Mouse (Mus musculus) forebrain, embryonic 10.5 days (tissue): ENCODE results near the gene Bnip1. TPM values are rescaled to one million over a fixed set of nuclear protein-coding genes. Genes with fewer than 3 reads are reported as not detected.

Experiments
- DNase-seq: peaks from one replicate; pipeline ENCODE4 v3.0.0-alpha.2; 2017; ENCODE audit warnings: low spot score; ENCODE audit errors: extremely low spot score
- H3K27ac ChIP-seq: fragments of 300-500 bp; sonication (generic); 2 replicates; pipeline ENCODE4 v1.5.1; 2016; ENCODE audit warnings: mild to moderate bottlenecking
- H3K27me3 ChIP-seq: fragments of 300-500 bp; sonication (generic); 2 replicates; pipeline ENCODE4 v1.6.1; 2016; ENCODE audit warnings: mild to moderate bottlenecking; ENCODE audit not compliant: poor library complexity, severe bottlenecking
- H3K36me3 ChIP-seq: fragments of 300-500 bp; sonication (generic); replicated peaks from 2 replicates; pipeline ENCODE4 v1.6.1; 2016; ENCODE audit warnings: mild to moderate bottlenecking, moderate library complexity
- H3K4me1 ChIP-seq: fragments of 300-500 bp; sonication (generic); 2 replicates; pipeline ENCODE4 v1.6.1; 2016
- H3K4me3 ChIP-seq: fragments of 300-500 bp; sonication (generic); 2 replicates; pipeline ENCODE4 v1.5.1; 2016; ENCODE audit warnings: mild to moderate bottlenecking, moderate library complexity
- H3K9me3 ChIP-seq: fragments of 300-500 bp; sonication (generic); 2 replicates; pipeline ENCODE4 v1.6.1; 2016; ENCODE audit warnings: mild to moderate bottlenecking, moderate library complexity
- WGBS: fragments of 180-500 bp; shearing (Covaris S2); methylation state at CpG from one replicate; pipeline ENCODE4 v1.1.7; 2016; 5-methylcytosine and 5-hydroxymethylcytosine counted together
- polyA plus RNA-seq: library from polyadenylated mRNA; unstranded; fragments of >200 nt; fragmentation: Nextera tagmentation; extraction: Ambion mirVana; gene quantifications from 2 replicates; pipeline ENCODE4 v1.2.1, GENCODE M21; 2016

Bnip1 gene
- polyA plus RNA-seq, result 43.9 and 51.5 TPM in 2 replicates

DNA sequence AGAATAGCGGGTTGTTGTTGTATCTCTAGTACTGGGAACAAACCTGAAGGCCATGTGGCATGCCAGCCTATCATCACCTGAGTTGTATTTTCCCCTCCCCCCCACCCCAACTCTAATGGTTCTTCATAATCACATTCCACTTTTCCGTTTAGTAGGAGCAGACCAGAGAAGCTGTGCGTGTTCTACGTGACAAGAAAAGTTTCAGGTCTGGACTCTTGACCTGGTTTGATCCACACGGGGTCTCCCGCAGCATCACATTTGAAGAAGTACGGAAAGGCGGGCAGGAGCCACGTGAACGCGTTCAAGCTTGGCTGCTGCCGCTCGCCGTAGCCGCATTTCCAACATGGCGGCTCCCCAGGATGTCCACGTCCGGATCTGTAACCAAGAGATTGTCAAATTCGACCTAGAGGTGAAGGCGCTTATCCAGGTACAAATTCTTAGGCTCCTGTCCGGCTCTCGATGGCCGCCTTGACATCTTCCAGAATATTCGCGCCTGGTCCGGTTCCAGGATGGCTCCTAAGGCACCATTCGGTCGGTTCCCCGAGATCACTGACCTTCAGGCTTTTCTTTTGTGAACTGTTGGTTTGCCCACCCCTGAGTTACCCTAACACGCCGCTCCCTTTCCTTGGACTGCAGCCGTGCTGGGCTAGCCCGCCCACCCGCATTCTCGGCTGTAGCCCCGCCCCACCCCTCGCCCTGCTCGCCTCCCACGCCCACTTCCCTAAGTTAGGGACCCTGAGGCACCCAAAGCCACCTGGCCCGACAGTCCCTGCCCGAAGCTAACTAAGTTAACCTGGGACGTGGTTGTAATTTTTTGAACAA, at the start of gene Bnip1:
Gene Bnip1, plus strand, starts transcription at position 317 of the 822 bp plus-strand sequence.
- H3K4me1 ChIP-seq, result peaks cover 25% of the 10 kb centered on the region
- H3K27ac ChIP-seq, result peak within 1 kb of the TSS; percentile 92
- H3K4me3 ChIP-seq, result peak within 1 kb of the TSS; percentile 81
- DNase-seq, result peak; percentile 78
- WGBS, result under 1% methylated on average over 42 of the region's 42 CpGs
- peaks cover 26% of the 10 kb centered on the region for H3K36me3 ChIP-seq
- H3K9me3 ChIP-seq, result no peaks in the 10 kb centered on the region
- H3K27me3 ChIP-seq, result 0 out of 2 replicates have a peak, but pooled peaks cover 9% of the 10 kb centered on the region

DNA sequence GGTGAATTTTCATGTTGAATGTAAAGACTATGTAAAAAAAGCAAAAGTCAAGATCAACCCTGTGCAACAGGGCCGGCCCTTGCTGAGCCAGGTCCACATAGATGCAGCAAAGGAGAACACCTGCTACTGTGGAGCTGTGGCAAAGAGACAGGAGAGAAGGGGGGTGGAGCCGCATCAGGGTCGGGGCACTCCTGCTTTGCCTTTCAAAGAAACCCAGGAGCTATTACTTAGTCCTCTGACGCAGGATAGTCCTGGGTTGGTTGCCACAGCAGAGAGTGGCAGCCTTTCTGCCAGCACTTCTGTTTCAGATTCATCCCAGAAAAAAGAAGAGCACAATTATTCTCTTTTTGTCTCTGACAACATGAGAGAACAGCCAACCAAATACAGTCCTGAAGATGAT, 38.3 kb upstream of the Bnip1 start:
- no peak overlapping the region for H3K27ac ChIP-seq
- no peaks in the 10 kb centered on the region for H3K4me1 ChIP-seq
- 53% methylated on average over 4 of the region's 4 CpGs for WGBS
- no peak for DNase-seq
- no peaks in the 10 kb centered on the region for H3K36me3 ChIP-seq
- H3K4me3 ChIP-seq, result no peak overlapping the region
- H3K9me3 ChIP-seq, result no peaks in the 10 kb centered on the region
- H3K27me3 ChIP-seq, result no peaks in the 10 kb centered on the region

DNA sequence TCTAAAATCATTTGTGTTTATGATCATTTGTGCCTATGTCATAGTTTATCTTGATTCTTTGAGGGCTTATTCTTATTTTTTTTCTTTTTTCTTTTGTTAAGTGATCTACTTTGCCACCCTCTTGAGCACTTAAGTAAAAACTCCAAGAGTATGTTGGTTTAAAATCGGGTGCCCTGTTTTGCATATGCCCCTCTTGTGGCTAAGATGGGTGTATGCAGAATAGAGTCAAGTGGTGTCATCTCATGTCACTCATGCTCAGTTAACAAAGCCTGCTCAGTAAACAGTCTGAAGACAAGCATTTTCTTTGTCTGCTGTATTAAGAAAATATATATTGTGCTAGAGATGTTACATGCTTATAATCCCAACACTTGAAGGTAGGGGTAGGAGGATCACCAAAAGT, 37.6 kb upstream of the Bnip1 start:
- whole genome bisulfite sequencing, result 80% methylated on average over 1 of the region's 1 CpGs
- Histone ChIP-seq H3K27me3 (no peaks in the 10 kb centered on the region), H3K27ac (no peak overlapping the region), H3K36me3 (no peaks in the 10 kb centered on the region), H3K4me3 (no peak overlapping the region), H3K4me1 (no peaks in the 10 kb centered on the region), H3K9me3 (no peaks in the 10 kb centered on the region)
- no peak for DNase-seq

DNA sequence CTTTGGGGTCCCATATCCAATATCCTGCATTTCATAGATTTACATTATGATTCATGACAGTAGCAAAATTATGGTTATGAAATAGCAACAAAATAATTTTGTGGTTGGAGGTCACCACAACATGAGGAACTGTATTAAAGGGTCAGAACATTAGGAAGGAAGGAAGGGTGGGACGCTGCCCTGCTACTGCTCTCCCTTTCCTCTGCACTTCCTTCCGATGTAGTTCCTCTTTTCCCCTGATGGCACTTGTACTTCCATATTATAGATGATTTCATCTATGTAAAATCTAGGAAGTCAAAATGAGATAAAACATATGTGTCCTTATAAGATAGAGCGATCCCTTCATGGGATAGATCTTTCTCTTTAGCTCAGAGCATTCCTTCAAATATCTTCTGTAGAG, 30.9 kb upstream of the Bnip1 start:
- H3K27ac ChIP-seq, result no peak overlapping the region
- no peaks in the 10 kb centered on the region for H3K36me3 ChIP-seq
- no peak for DNase-seq
- no peak overlapping the region for H3K4me3 ChIP-seq
- H3K27me3 ChIP-seq, result no peaks in the 10 kb centered on the region
- no peaks in the 10 kb centered on the region for H3K4me1 ChIP-seq
- 86% methylated on average over 3 of the region's 3 CpGs for WGBS
- no peaks in the 10 kb centered on the region for H3K9me3 ChIP-seq

DNA sequence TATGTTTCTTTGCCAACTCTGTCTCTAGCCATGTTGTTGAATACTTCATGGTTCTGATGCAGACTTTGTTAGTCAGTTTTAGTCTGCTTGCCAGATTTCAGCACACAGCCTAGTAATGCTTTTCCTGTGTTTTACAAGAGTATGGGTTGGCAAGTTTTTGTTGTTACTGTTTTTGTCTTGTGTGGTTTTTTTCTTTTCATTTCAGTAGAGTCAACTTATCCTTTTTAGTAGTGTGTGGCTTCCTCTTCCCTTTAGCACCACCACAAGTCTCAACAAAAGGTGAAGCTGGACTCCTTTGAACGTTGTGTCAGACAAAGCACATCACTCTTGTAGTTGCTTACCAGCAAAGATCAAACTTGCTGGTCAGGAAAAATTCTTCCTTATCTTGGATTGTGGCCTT, 28.6 kb upstream of the Bnip1 start:
- H3K4me1 ChIP-seq, result no peaks in the 10 kb centered on the region
- H3K36me3 ChIP-seq, result no peaks in the 10 kb centered on the region
- H3K27me3 ChIP-seq, result no peaks in the 10 kb centered on the region
- no peak overlapping the region for H3K4me3 ChIP-seq
- no peak overlapping the region for H3K27ac ChIP-seq
- no peaks in the 10 kb centered on the region for H3K9me3 ChIP-seq
- no peak for DNase-seq
- WGBS, result 85% methylated on average over 1 of the region's 1 CpGs

DNA sequence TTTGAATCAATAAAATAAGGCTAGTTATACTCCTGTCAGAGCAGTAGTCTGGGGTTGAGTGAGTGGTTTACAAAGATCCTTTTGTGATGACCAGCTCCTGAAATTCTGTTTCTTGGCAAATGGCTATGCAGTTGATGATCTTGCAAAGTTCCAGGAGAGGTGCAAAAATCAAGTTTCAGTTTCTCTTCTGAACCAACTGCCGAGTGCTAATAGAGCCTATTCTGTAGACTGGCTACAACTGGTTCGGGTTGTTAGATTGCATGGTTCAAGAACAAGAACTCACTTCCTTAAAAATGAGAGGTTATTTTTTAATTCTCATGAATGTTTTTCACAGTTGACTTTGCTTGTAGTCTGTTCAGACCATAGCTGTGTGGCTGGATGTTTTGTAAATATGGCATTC, 27.4 kb upstream of the Bnip1 start:
- Histone ChIP-seq H3K9me3 (no peaks in the 10 kb centered on the region), H3K4me3 (no peak overlapping the region), H3K27me3 (no peaks in the 10 kb centered on the region), H3K27ac (no peak overlapping the region), H3K4me1 (no peaks in the 10 kb centered on the region), H3K36me3 (no peaks in the 10 kb centered on the region)
- no peak for DNase-seq
- WGBS, result 88% methylated on average over 2 of the region's 2 CpGs

DNA sequence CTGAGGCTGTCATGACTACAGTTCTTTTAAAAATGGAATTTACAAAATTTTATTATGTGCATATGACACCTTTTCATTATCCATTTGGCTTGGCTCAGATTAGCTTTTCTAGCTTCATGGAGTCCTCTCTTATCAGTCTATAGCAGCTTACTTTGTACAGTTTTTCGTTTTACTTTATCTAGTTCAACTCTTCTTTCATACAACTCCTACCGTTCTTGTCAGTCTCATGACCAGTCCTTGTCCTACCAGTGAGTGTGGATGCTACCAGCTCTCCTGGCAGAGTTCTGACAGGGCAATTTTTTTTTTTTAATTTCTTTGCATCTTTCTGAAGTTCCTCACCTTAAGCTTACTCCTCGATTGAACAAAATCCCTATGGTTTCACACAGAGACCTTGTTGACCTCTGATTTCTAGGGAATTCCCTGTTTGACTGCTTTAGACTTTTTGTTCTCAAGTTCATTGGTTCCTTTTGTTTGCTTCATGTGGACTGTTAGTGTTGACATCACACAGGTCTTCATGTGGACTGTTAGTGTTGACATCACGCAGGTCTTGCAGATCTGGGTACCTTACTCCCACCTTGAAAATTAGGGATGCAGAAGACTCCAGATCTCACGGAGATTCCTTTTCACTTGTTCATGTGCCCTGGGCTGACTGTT, 13.6 kb upstream of the Bnip1 start:
- DNase-seq, result no peak
- no peak overlapping the region for H3K27ac ChIP-seq
- H3K4me1 ChIP-seq, result no peaks in the 10 kb centered on the region
- H3K36me3 ChIP-seq, result no peaks in the 10 kb centered on the region; the same call in 1 of the 2 replicates
- no peaks in the 10 kb centered on the region for H3K27me3 ChIP-seq
- no peak overlapping the region for H3K4me3 ChIP-seq
- 89% methylated on average over 5 of the region's 5 CpGs for WGBS
- no peaks in the 10 kb centered on the region for H3K9me3 ChIP-seq

DNA sequence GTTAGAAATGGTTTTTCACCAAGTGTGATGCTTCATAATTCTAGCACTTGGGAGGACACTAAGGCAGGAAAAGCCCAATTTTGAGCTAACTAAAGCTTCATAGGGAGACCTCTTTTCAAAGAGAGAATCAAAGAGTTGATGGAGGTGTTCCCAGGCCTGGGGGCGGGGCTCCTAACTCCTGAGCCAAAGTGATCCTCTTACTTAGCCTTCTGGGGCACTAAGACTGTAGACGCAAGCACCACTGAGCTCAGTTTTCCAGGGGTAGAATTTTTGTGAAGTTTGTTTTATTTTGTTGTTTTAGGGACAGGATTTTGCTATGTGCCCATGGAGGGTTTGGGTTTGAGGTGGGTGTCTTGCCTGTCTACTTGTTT, 13.1 kb upstream of the Bnip1 start:
- Histone ChIP-seq H3K36me3 (no peaks in the 10 kb centered on the region; the same call in 1 of the 2 replicates), H3K27me3 (no peaks in the 10 kb centered on the region), H3K9me3 (no peaks in the 10 kb centered on the region), H3K27ac (no peak overlapping the region), H3K4me3 (no peak overlapping the region), H3K4me1 (no peaks in the 10 kb centered on the region)
- DNase-seq, result no peak
- 72% methylated on average over 2 of the region's 2 CpGs for WGBS

DNA sequence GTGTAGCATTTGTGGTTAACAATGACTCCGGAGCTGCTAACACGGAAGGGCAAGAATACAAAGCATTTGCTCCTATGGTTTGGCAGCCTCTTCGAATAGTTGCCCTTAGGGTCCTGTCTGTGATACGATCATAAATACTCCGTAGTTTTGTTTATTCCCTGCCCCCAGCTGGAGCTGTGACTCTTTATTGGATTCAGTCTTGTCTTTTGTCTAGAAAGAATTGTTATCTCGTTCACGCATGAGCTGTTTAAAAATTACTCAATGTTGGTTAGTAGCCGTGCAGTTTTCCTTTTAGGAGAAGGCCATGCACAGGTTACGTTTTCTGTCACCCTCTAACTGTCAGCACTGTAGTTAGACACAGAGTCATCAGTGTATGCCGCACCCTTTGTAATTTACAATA, 4.7 kb upstream of the Bnip1 start:
- Histone ChIP-seq H3K4me3 (no peak overlapping the region), H3K4me1 (peaks cover 17% of the 10 kb centered on the region), H3K27me3 (0 out of 2 replicates have a peak, but pooled peaks cover 9% of the 10 kb centered on the region), H3K27ac (no peak overlapping the region), H3K9me3 (no peaks in the 10 kb centered on the region), H3K36me3 (no peaks in the 10 kb centered on the region)
- 76% methylated on average over 10 of the region's 10 CpGs for WGBS
- no peak for DNase-seq

DNA sequence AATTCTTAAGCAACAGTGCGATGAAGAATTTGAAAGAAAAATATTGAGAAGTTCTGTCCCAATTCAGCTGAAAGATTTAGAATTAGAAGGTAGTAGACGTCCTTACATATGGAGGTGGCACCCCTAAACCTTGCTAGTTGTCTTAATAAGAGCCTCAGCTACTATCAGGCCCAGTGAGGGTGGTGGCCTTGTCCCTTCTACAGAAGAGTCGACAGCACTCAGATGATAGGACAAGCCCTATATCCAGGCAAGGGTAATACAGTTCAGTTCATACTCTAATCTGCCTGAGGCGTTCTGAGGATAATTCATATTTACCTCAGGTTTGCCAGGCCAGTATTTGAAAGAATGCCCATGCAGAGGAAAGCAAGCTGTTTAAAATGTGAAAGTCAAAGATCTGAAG, 2.9 kb upstream of the Bnip1 start:
- DNase-seq, result no peak
- H3K27me3 ChIP-seq, result 0 out of 2 replicates have a peak, but pooled peaks cover 9% of the 10 kb centered on the region
- no peak overlapping the region for H3K4me3 ChIP-seq
- WGBS, result 91% methylated on average over 4 of the region's 4 CpGs
- no peak overlapping the region for H3K27ac ChIP-seq
- H3K4me1 ChIP-seq, result peaks cover 26% of the 10 kb centered on the region
- no peaks in the 10 kb centered on the region for H3K9me3 ChIP-seq
- H3K36me3 ChIP-seq, result no peaks in the 10 kb centered on the region; the same call in 1 of the 2 replicates

DNA sequence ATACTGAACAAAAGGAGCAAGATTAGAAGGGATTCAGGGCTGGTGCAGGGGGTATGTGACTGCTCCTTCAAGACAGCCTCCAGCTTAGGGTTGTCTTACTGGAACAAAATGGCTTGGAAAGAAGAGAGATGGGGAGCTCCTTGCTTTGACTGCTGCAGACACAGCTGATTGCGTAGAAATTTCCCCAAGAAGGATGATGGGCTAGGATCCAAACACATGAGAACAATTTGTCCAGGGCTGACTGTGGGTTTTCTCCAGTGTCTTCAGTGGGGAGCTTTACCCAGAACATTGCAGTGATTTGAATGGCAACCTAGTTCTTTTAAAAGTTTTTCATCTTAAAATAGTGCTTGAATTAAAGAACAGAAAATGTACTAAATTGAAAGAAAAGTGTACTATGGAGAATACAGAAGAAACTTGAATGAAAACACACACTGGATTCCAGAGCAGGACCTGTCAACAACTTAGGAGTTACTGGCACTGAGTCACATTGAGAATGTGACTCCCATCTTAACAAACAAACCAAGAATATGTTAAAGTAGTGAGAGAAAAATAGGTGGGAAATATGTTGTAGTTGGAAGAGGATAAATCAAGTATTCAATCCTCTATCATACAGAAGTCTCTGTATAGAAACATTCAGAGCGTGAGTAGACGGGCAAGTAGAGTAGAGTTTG, 2.3 kb upstream of the Bnip1 start:
- no peaks in the 10 kb centered on the region for H3K9me3 ChIP-seq
- no peak overlapping the region for H3K27ac ChIP-seq
- peaks cover 26% of the 10 kb centered on the region for H3K4me1 ChIP-seq
- peaks cover 5% of the 10 kb centered on the region for H3K36me3 ChIP-seq
- H3K27me3 ChIP-seq, result 0 out of 2 replicates have a peak, but pooled peaks cover 9% of the 10 kb centered on the region
- no peak for DNase-seq
- H3K4me3 ChIP-seq, result no peak overlapping the region
- WGBS, result 95% methylated on average over 3 of the region's 3 CpGs

DNA sequence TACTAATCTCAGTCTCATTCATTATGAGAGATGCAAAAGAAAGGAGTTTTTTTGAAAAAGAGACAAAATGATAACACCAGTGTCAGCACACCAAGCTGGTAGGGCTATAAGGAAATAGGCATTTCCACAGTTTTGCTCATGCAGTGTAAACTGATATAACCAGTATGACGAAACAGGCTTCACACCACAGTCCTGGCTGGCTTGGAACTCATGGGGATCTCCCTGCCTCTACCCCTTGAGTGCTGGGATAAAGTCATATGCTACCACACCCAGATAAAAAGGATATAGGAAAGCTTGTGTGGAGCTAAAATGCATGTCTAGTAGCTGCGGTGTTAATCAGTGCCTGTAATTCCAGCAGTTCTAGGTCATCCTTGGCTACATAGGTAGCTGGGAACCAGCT, 1.4 kb upstream of the Bnip1 start:
- Histone ChIP-seq H3K4me3 (no peak overlapping the region), H3K9me3 (no peaks in the 10 kb centered on the region), H3K27me3 (0 out of 2 replicates have a peak, but pooled peaks cover 9% of the 10 kb centered on the region), H3K27ac (no peak overlapping the region), H3K4me1 (peaks cover 26% of the 10 kb centered on the region), H3K36me3 (peaks cover 14% of the 10 kb centered on the region)
- no peak for DNase-seq
- 89% methylated on average over 2 of the region's 2 CpGs for WGBS
